Mouse (Mus musculus): ENCODE results near the gene Rubcnl.

DNA sequence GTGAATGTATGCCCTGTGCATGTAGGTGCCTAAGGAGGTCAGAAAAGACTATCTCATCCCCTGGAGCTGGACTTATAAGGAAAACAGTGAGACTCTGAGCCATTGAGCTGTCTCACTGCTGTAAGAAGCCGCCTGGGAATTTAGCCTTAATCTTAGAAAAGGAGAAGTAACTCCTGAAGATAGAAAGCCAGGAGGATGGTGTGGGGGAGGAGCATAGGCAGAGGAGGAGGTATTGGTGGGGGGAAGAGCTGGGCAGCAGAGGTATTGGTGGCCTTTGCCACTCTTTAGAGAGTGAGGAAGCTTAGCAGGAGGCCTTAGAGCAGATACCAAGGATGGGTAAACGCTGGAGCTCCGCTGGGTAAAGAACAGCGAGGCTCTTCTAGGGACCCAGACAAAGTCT, 26.5 kb upstream of the Rubcnl start:
- no peak for TF ChIP-seq TCF12 (IDR thresholded peaks at IDR 0.05; ENCODE audit: insufficient read depth, poor library complexity, severe bottlenecking)
- no peak for TF ChIP-seq POLR2A (IDR thresholded peaks at IDR 0.05; ENCODE audit: insufficient read length, low read depth)
- TF ChIP-seq MYOD1 (IDR thresholded peaks at IDR 0.05; ENCODE audit: control insufficient read depth in 1 of 3, insufficient read length in 2 of 3, low read depth in 2 of 3) = no peak
- TF ChIP-seq MYOG (IDR thresholded peaks at IDR 0.05; ENCODE audit: control insufficient read depth in 1 of 3, insufficient read depth in 1 of 3, insufficient read length in 2 of 3, low read depth in 2 of 3) = no peak
- TF ChIP-seq MAX (IDR thresholded peaks at IDR 0.05; ENCODE audit: low read depth) = no peak
